Mouse (Mus musculus): ENCODE data around the gene Ripk3. TPM values are rescaled to one million over a fixed set of nuclear protein-coding genes. Genes with fewer than 3 reads are reported as not detected.

Gene Ripk3
- polyA plus RNA-seq, 1 experiment from 2014 or later = 13.2 TPM

DNA sequence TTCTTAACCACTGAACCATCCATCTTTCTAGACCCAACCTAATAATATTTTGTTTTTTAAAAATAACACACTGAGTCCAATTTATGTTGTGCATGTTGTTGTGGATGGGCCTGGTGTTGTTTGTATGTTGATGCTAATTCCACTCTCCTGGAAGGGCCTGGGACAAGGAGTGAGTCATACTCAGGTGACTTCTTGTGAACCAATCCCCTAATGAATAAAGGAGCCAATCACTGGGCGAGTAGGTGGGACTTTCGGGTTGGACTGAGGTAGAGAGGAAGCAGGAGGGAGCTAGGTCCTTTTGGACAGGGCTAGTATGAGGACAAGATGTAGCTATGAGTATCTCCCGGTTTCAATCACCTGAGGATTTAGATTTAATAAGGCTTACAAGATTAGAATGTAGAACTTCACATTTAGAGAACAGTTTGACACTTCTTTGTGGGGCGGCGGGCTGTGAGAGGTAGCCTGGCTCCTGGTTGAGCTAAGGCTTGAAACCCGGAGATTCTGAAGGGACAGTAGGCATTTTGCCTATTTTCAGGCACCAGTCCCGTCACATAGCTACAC, 31.3 kb upstream of the Ripk3 start:
- WGBS = 82% methylated on average over 7 of the region's 7 CpGs
- H3K4me1 ChIP-seq (replicated peaks; ENCODE audit: control insufficient read depth, insufficient read depth) = no peaks in the 10 kb centered on the region; the same call in 1 of the 2 replicates
- H3K36me3 ChIP-seq (ENCODE audit: control insufficient read depth, insufficient read depth, low read length) = no peaks in the 10 kb centered on the region
- no peak overlapping the region for H3K4me2 ChIP-seq (replicated peaks; ENCODE audit: low read depth)
- H3K27ac ChIP-seq (replicated peaks) = no peak overlapping the region
- H3K27me3 ChIP-seq (ENCODE audit: control insufficient read depth, insufficient read depth, low read length) = no peaks in the 10 kb centered on the region
- H3K9ac ChIP-seq (ENCODE audit: low read length) = no peak overlapping the region
- DNase-seq (ENCODE audit: low spot score) (no peak), ATAC-seq (ENCODE audit: low FRiP score, low TSS enrichment) (no peak)
- H3K9me3 ChIP-seq (ENCODE audit: control insufficient read depth, low read length) = no peaks in the 10 kb centered on the region
- H3K4me3 ChIP-seq (ENCODE audit: low read depth, low read length) = no peak overlapping the region
- TF ChIP-seq CTCF (IDR thresholded peaks at IDR 0.05; ENCODE audit: low read depth) (no peak), EP300 (optimal IDR thresholded peaks at IDR 0.05) (no peak)

DNA sequence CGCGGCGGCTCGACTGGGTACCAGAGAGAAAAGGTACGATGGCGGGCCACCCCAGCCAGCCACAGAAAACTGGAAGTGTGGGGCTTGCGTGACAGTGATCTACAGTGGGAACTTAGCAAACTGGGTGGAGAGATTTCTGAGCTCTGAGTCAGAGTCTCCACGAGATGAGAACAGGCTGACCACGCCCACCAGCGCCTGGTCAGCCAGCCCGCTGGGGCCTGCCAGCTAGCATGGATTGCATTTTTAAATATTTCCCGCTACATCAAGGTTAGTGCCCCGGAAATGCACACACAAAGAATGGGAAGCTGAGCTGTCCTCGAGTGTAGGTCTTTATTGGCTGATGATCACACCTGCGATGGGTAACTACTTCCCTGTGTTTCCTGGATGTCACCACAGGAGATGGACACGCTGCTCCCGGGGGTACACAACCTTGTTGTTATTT, 26.7 kb upstream of the Ripk3 start:
- DNase-seq (ENCODE audit: low spot score) = peak; percentile 83
- 13% methylated on average over 17 of the region's 17 CpGs for WGBS
- H3K4me3 ChIP-seq (ENCODE audit: low read depth, low read length) = peak overlapping the region; percentile 35
- no peaks in the 10 kb centered on the region; the same call in 1 of the 2 replicates for H3K4me1 ChIP-seq (replicated peaks; ENCODE audit: control insufficient read depth, insufficient read depth)
- H3K27me3 ChIP-seq (ENCODE audit: control insufficient read depth, insufficient read depth, low read length) = no peaks in the 10 kb centered on the region
- H3K9me3 ChIP-seq (ENCODE audit: control insufficient read depth, low read length) = no peaks in the 10 kb centered on the region
- peak; percentile 93 for ATAC-seq (ENCODE audit: low FRiP score, low TSS enrichment)
- no peak for TF ChIP-seq CTCF (IDR thresholded peaks at IDR 0.05; ENCODE audit: low read depth)
- TF ChIP-seq EP300 (optimal IDR thresholded peaks at IDR 0.05) = no peak
- peak overlapping the region; percentile 28 for H3K9ac ChIP-seq (ENCODE audit: low read length)
- H3K36me3 ChIP-seq (ENCODE audit: control insufficient read depth, insufficient read depth, low read length) = no peaks in the 10 kb centered on the region
- peak overlapping the region; percentile 67; the same call in 1 of the 2 replicates for H3K27ac ChIP-seq (replicated peaks)
- H3K4me2 ChIP-seq (replicated peaks; ENCODE audit: low read depth) = peak overlapping the region; percentile 60

- H3K27ac ChIP-seq (replicated peaks) = peak overlapping the region; percentile 67; the same call in 1 of the 2 replicates
- DNase-seq (ENCODE audit: low spot score) (peak; percentile 77), ATAC-seq (ENCODE audit: low FRiP score, low TSS enrichment) (peak; percentile 69)
- WGBS = 18% methylated on average over 16 of the region's 16 CpGs
- peak overlapping the region; percentile 60 for H3K4me2 ChIP-seq (replicated peaks; ENCODE audit: low read depth)
- no peak for TF ChIP-seq EP300 (optimal IDR thresholded peaks at IDR 0.05)
- no peak for TF ChIP-seq CTCF (IDR thresholded peaks at IDR 0.05; ENCODE audit: low read depth)
- no peaks in the 10 kb centered on the region for H3K27me3 ChIP-seq (ENCODE audit: control insufficient read depth, insufficient read depth, low read length)
- H3K36me3 ChIP-seq (ENCODE audit: control insufficient read depth, insufficient read depth, low read length) = no peaks in the 10 kb centered on the region
- H3K9ac ChIP-seq (ENCODE audit: low read length) = peak overlapping the region; percentile 28
- no peaks in the 10 kb centered on the region for H3K9me3 ChIP-seq (ENCODE audit: control insufficient read depth, low read length)
- peak overlapping the region; percentile 35 for H3K4me3 ChIP-seq (ENCODE audit: low read depth, low read length)
- H3K4me1 ChIP-seq (replicated peaks; ENCODE audit: control insufficient read depth, insufficient read depth) = no peaks in the 10 kb centered on the region; the same call in 1 of the 2 replicates
These were observed 26.2 kb upstream of the Ripk3 start for GRCm38 (mm10) chr14:55814885-55815284.

DNA sequence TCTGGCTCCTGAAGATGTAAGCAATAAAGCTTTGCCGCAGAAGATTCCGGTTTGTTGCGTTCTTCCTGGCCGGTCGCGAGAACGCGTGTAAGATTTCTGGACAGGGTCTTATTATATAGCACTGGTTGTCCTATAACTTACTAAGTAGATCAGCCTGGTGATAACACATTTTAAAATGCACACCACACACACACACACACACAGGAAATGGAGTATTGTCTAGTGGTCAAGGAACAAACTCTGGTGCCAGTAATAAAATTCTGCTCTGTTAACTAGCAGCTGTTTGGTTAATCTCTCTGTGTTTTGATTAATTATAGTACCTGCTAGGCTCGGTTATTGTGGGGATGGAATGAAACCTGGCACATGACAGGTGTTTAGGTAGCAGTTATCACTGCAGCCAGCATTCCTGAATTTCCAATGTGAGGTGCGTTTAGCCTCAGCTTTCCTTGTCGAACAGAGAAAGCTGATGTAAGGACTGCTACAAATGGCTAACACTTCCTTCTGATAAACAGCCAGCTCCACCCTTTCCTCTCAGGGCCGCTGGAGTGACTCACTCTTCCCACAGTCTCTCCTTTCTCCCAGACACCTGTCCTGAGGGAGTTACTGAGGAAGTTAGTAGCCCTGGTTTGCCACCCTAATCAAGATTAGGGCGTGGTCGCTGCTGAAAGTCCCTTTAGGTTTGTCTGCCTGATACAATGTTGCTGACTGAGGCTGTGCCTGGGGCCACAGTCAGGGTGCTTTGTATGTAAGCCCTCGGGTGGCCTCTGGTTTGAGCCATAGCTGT, 6.9 kb upstream of the Ripk3 start:
- H3K9me3 ChIP-seq (ENCODE audit: control insufficient read depth, low read length) = no peaks in the 10 kb centered on the region
- no peak overlapping the region for H3K4me3 ChIP-seq (ENCODE audit: low read depth, low read length)
- H3K9ac ChIP-seq (ENCODE audit: low read length) = no peak overlapping the region
- H3K27me3 ChIP-seq (ENCODE audit: control insufficient read depth, insufficient read depth, low read length) = no peaks in the 10 kb centered on the region
- peak overlapping the region; percentile 76 for H3K27ac ChIP-seq (replicated peaks)
- no peaks in the 10 kb centered on the region for H3K4me1 ChIP-seq (replicated peaks; ENCODE audit: control insufficient read depth, insufficient read depth)
- peak; percentile 81 for DNase-seq (ENCODE audit: low spot score)
- 61% methylated on average over 15 of the region's 15 CpGs for WGBS
- no peak overlapping the region for H3K4me2 ChIP-seq (replicated peaks; ENCODE audit: low read depth)
- no peaks in the 10 kb centered on the region for H3K36me3 ChIP-seq (ENCODE audit: control insufficient read depth, insufficient read depth, low read length)
- peak; percentile 99 for ATAC-seq (ENCODE audit: low FRiP score, low TSS enrichment)
- TF ChIP-seq CTCF (IDR thresholded peaks at IDR 0.05; ENCODE audit: low read depth) (no peak), EP300 (optimal IDR thresholded peaks at IDR 0.05) (no peak)

GRCm38 (mm10) chr14:55793946-55794345, 5.3 kb upstream of the Ripk3 start:
- Histone ChIP-seq H3K27ac (replicated peaks) (no peak overlapping the region), H3K4me1 (replicated peaks; ENCODE audit: control insufficient read depth, insufficient read depth) (no peaks in the 10 kb centered on the region), H3K9me3 (ENCODE audit: control insufficient read depth, low read length) (no peaks in the 10 kb centered on the region), H3K36me3 (ENCODE audit: control insufficient read depth, insufficient read depth, low read length) (no peaks in the 10 kb centered on the region), H3K9ac (ENCODE audit: low read length) (no peak overlapping the region), H3K4me3 (ENCODE audit: low read depth, low read length) (no peak overlapping the region), H3K4me2 (replicated peaks; ENCODE audit: low read depth) (no peak overlapping the region), H3K27me3 (ENCODE audit: control insufficient read depth, insufficient read depth, low read length) (no peaks in the 10 kb centered on the region)
- ATAC-seq (ENCODE audit: low FRiP score, low TSS enrichment) (no peak), DNase-seq (ENCODE audit: low spot score) (no peak)
- no peak for TF ChIP-seq EP300 (optimal IDR thresholded peaks at IDR 0.05)
- no peak for TF ChIP-seq CTCF (IDR thresholded peaks at IDR 0.05; ENCODE audit: low read depth)
- 68% methylated on average over 2 of the region's 2 CpGs for WGBS

DNA sequence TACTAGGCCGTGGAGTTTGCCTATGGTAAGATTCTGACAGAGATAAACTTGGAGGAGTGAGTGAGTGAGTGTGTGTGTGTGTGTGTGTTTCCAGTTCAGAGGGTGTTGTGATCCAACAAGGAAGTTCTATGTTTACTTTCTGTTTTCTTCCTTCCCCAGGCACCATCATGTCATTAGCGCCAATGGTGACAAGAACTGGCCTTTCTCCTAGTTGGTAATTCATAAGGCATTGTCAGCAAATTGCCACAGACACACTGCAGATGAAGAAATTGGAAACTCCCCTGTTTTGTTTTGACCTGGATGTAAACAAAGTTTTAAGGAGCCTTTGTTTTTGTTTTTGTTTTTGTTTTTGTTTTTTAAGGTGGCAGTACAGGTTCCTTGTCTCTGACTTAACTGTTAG, 4.8 kb upstream of the Ripk3 start:
- ATAC-seq (ENCODE audit: low FRiP score, low TSS enrichment) (no peak), DNase-seq (ENCODE audit: low spot score) (no peak)
- Histone ChIP-seq H3K4me2 (replicated peaks; ENCODE audit: low read depth) (no peak overlapping the region), H3K27me3 (ENCODE audit: control insufficient read depth, insufficient read depth, low read length) (no peaks in the 10 kb centered on the region), H3K9ac (ENCODE audit: low read length) (no peak overlapping the region), H3K9me3 (ENCODE audit: control insufficient read depth, low read length) (no peaks in the 10 kb centered on the region), H3K4me1 (replicated peaks; ENCODE audit: control insufficient read depth, insufficient read depth) (peaks cover under 1% of the 10 kb centered on the region; the same call in 1 of the 2 replicates), H3K36me3 (ENCODE audit: control insufficient read depth, insufficient read depth, low read length) (no peaks in the 10 kb centered on the region), H3K4me3 (ENCODE audit: low read depth, low read length) (no peak overlapping the region), H3K27ac (replicated peaks) (no peak overlapping the region)
- WGBS = 57% methylated on average over 2 of the region's 2 CpGs
- no peak for TF ChIP-seq CTCF (IDR thresholded peaks at IDR 0.05; ENCODE audit: low read depth)
- TF ChIP-seq EP300 (optimal IDR thresholded peaks at IDR 0.05) = no peak

All from stomach, postnatal 0 days (tissue).